Mouse (Mus musculus) liver, adult (tissue): ENCODE data around the gene Esyt1.

Source experiments
- GATA4 ChIP-seq: IDR thresholded peaks from 2 replicates; pipeline ENCODE4 v1.6.1; 2014; ENCODE audit warnings: mild to moderate bottlenecking, low read length; ENCODE audit not compliant: insufficient replicate concordance

The Esyt1 gene

GRCm38 (mm10) chr10:128525671-128526308 lies at the start of gene Esyt1:
TSS of gene Esyt1 (minus strand) at chr10:128525871.
- TF ChIP-seq GATA4, result no peak

- no peak for TF ChIP-seq GATA4
These were observed 49.4 kb upstream of the Esyt1 start for GRCm38 (mm10) chr10:128575063-128575462.

GRCm38 (mm10) chr10:128565788-128566531 lies 40.3 kb upstream of the Esyt1 start, which contains the start of gene Pa2g4:
TSS of gene Pa2g4 (minus strand) at chr10:128565987.
- TF ChIP-seq GATA4, result peak; percentile 20; the same call in 1 of the 2 replicates

GRCm38 (mm10) chr10:128565206-128565787 lies 39.6 kb upstream of the Esyt1 start:
- TF ChIP-seq GATA4, result no peak

GRCm38 (mm10) chr10:128563544-128563943 lies 37.9 kb upstream of the Esyt1 start:
- no peak for TF ChIP-seq GATA4

- TF ChIP-seq GATA4, result no peak
These were observed 31.3 kb upstream of the Esyt1 start for GRCm38 (mm10) chr10:128556963-128557362.

GRCm38 (mm10) chr10:128556286-128556685 lies 30.6 kb upstream of the Esyt1 start:
- no peak for TF ChIP-seq GATA4

- peak; percentile 91; the same call in 1 of the 2 replicates for TF ChIP-seq GATA4
These were observed 23.4 kb upstream of the Esyt1 start, which contains the start of gene Rpl41 for GRCm38 (mm10) chr10:128548947-128549681. TSS of gene Rpl41 (minus strand) at chr10:128549305.

GRCm38 (mm10) chr10:128547361-128548032 lies 21.8 kb upstream of the Esyt1 start, which contains the start of gene Zc3h10:
TSS of gene Zc3h10 (minus strand) at chr10:128547774.
- TF ChIP-seq GATA4, result no peak; the same call in 1 of the 2 replicates

GRCm38 (mm10) chr10:128546787-128547186 lies 21.1 kb upstream of the Esyt1 start:
- no peak for TF ChIP-seq GATA4

- TF ChIP-seq GATA4, result no peak
These were observed 20.7 kb upstream of the Esyt1 start for GRCm38 (mm10) chr10:128546361-128546760.

GRCm38 (mm10) chr10:128545570-128545898 lies 19.9 kb upstream of the Esyt1 start:
- TF ChIP-seq GATA4, result no peak

GRCm38 (mm10) chr10:128544674-128545569 lies 19.3 kb upstream of the Esyt1 start:
- TF ChIP-seq GATA4, result no peak

GRCm38 (mm10) chr10:128544151-128544657 lies 18.5 kb upstream of the Esyt1 start:
- TF ChIP-seq GATA4, result no peak

GRCm38 (mm10) chr10:128543100-128543499 lies 17.4 kb upstream of the Esyt1 start:
- no peak for TF ChIP-seq GATA4
